Mouse (Mus musculus): ENCODE data around the gene Lrp1.

Lrp1 gene

DNA sequence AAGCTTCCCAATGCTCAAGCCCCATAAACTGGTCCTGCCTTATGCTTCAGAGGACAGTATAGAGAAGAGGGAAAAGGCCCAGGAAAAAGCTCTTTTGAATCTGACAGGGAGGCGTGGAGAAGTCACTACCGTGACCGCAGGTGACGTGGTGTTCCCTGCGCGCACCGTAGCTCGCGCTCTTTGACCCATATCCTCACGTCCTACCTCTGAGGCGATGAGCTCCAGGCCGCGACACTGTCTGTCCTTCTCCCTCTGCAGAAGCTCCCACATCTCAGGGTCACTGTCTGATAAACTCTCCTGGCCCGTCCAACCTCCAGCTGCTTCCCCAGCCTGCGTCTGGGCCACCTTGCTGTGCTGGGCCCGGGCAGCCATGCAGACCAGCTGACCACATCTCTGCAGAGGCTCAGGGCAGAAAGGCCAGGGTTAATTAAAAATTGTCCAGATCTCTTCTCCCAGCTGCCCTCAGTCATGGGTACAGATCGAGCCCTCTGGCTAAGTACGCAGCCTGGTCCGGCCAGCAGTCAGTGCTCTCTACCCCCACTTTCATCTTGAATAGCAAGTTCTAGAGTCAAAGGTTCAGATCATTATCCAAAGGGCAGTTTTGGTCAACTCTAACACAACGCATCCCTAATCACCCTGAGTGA is 100.1 kb downstream of the Lrp1 start:
- DNase-seq (ENCODE audit: low spot score), result no peak

GRCm38 (mm10) chr10:127519903-127520713 is 100.8 kb downstream of the Lrp1 start:
- no peak for DNase-seq (ENCODE audit: low spot score)

DNA sequence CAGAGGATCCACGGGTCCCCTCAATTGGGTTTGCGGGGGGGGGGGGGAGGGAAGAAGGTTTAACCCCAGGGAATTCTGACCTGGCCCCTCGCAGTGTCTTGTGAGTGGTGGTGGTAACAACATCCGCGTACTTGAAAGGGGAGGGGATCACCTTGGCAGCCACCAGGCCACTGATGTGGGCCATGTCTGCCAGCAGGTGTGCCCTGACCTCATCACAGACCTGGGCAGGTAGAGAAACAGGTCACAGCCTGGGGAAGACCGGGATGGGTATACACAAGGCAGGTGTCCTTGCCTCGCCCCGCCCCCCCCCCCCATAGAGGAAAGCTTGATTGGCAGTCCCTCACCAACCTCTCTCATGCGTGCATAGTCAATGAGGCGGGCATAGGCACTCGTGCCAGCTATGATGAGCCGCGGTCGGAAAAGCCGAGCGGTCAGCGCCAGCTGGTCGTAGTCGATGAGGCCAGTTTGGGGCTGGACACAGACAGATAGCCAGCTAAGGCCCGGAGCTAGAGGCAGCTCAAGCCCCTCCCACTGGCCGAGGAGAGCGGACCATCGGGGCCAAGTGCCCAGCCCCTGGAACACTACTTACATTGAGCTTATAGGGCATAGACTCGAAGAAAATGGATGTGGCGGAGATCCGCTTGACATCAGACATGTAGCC is 101.8 kb downstream of the Lrp1 start:
- DNase-seq (ENCODE audit: low spot score), result no peak

GRCm38 (mm10) chr10:127517941-127518340 is 103.0 kb downstream of the Lrp1 start:
- DNase-seq (ENCODE audit: low spot score), result no peak

- no peak for DNase-seq (ENCODE audit: low spot score)
Measured at GRCm38 (mm10) chr10:127516576-127517260, 104.2 kb downstream of the Lrp1 start.

- DNase-seq (ENCODE audit: low spot score), result no peak
Measured at GRCm38 (mm10) chr10:127515983-127516459, 104.9 kb downstream of the Lrp1 start.

- DNase-seq (ENCODE audit: low spot score), result no peak
Measured at GRCm38 (mm10) chr10:127515271-127515982, 105.5 kb downstream of the Lrp1 start.

DNA sequence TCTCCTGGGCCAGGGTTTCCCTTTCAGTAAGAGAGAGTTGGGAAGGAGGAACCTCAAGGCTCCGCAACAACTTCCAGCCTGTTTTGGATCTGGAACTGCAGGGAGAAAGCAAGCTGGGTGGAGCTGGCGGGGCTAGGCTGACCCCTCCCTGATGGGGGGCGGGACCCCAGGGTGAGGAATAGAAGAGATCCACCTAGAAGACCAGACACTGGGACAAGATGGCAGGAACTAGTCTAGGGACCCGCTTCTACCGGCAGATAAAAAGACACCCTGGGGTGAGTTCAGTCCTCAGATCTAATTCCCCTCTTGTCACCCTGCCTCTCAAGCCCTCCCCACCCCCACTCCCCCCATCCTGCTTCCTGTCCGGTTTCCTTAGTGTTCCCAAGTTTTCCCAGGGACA is 106.2 kb downstream of the Lrp1 start, which contains the start of gene Ndufa4l2:
TSS of gene Ndufa4l2 (plus strand) at position 204 of the 400 bp plus-strand sequence.
- DNase-seq (ENCODE audit: low spot score), result no peak

GRCm38 (mm10) chr10:127514111-127514698 is 106.7 kb downstream of the Lrp1 start:
- no peak for DNase-seq (ENCODE audit: low spot score)

- no peak for DNase-seq (ENCODE audit: low spot score)
Measured at GRCm38 (mm10) chr10:127513501-127514091, 107.4 kb downstream of the Lrp1 start.

DNA sequence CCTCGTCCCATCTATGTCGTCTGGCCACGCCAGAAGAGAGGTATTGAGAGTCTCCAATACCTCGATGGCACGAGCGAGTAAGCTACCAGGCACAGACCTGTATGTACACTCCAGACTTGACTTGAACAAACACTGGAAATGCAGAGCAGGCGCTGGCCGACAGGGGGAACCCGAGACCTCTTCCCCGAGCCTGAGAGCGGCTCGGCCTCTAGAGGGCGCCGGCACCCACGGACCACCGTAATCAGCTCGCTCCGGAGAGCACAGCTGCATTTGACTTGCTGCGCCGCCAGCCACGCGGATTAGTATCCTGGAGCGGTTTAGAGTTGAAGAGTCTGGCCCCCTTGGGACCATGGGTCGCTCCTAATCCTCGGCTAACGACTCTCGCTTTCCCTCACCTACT is 108.1 kb downstream of the Lrp1 start:
- peak; percentile 97 for DNase-seq (ENCODE audit: low spot score)

DNA sequence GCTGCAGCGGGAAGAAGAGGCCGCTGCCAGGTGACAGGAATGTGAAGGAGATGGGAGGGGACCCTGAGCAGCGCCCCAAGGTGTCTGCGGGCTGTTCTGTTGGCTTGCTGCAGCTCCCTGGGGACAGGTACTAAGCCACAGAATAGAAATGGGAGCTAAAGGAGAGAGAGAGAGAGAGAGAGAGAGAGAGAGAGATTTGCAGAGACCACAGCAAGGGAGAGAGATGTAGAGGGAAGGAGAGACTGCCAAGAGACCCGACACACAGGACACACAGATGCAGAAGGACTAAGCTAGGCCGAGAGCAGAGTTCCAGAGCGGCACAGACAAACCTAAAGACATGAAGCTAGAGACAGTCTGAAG is 108.7 kb downstream of the Lrp1 start:
- no peak for DNase-seq (ENCODE audit: low spot score)

- no peak for DNase-seq (ENCODE audit: low spot score)
Measured at GRCm38 (mm10) chr10:127511634-127512306, 109.2 kb downstream of the Lrp1 start.

DNA sequence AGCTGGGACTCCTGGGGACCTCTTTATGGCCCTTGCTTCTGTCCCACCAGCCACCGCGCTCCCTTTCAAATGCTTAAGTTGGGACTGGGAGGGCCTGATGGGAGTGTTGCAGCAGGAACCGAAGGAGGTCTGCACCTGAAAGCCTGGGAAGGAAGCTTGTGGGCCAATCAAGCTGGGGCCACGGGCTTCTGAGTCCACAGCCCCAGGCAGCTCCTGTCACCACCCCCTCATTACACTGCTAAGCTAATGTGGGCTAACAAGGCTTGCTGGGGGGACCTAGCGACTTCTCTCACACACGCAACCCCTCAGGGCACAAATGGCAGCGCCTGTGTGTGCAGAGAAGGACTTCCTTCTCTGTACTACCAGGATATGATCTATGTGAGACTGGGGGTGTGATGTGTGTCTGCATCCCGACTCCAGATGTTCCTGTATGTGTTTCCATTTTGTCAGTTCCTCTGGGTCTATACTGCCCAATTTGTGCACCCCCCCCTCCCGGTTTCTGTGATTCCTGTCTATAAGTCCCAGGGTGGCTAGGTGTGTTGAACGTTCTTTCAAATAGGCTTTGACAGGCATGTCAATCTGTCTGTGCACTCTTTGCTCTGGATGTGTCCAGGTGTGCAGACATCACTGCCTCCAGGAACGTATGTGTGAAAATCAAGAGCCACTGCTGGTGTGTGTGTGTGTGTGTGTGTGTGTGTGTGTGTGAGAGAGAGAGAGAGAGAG is 109.9 kb downstream of the Lrp1 start:
- DNase-seq (ENCODE audit: low spot score), result no peak

DNA sequence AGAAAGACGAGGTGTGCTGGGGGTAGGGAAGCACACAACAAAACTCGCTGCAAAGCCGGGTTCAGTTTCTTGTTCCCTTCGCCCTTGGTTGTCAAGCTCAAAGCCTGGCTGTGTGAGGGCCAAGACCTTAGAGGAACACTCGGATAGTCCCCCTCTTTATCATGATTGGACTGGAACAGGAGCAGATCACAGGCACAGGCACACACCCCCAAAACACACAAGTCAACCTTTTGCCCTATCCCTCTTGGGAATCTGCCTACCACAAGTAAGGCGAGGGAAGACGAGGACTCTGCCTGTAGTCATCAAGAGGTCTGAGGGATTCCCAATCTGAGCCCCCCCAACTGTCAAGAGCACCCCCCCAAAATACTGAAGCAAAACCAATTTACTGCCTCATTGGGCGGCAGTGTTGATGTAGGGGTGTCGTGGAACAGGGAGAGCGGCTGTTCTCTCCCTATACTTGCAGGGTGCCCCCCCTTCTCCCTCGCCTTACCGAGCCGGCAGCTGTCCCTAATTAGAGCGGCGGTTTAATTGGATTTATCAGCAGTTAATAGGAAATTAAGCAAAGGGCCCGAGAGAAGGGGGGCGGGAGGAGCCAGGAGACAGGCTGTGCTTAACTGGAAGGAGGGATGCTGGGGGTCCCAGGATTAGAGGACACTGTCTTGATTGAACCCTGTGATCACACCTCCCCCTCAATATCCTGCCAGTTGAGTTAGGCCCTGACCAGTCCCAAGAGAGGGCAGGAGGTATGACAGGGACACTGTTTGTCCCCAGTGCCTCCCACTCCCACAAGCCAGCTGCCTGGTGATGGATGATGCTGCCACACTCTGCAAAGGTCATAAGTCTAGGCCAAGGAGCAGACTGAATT is 110.9 kb downstream of the Lrp1 start:
- DNase-seq (ENCODE audit: low spot score), result no peak

DNA sequence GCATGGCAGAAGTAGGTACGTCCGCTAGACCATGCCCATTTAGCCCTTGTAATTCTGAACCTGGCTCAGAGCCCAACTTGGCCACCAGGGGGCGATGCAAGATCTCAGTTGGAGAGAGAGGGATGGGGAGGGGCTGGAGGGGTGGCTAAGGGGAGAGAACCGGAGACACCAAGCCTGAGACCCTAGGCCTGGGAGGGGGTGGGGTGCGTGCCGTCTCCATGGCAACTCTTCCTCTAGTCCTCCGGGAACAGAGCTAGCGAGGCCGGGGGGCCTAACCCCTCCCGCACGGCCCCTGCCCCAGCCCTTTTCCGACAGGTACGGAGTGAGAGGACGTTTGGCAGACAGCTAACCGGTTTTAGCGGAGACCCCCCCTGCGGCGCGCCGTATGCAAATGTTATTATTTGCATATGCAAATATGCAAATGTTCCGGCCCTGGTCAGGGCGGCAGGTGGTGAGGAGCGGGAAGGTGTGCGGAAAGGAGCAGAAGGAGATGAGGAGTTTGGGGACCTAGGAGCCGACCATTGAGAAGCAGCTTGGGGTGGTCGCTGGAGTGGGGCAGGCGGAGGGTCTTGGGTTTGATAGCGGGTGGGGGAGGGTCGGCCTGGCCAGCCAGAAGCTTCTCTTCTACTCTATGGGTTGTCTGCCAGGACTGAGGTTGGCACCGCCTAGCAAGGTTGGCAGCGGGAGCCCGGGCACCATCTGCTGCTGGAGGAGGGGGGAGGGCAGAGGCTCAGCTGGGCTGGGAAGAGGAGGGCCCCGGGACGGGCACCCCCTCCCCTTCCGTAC is 111.7 kb downstream of the Lrp1 start:
- peak; percentile 83 for DNase-seq (ENCODE audit: low spot score)

GRCm38 (mm10) chr10:127508239-127508638 is 112.7 kb downstream of the Lrp1 start:
- no peak for DNase-seq (ENCODE audit: low spot score)

Data from layer of hippocampus, adult 9-10 months (tissue).